Mouse (Mus musculus) embryonic facial prominence, embryonic 15.5 days (tissue): ENCODE results near the gene Sidt1. TPM values are rescaled to one million over a fixed set of nuclear protein-coding genes. Genes with fewer than 3 reads are reported as not detected.

Experiments used
- ATAC-seq: fragments of 200-750 bp; cut with Nextera tagmentation; 2 replicates; pipeline ENCODE4 v1.8.0; 2017; ENCODE audit warnings: low read depth, moderate TSS enrichment; ENCODE audit not compliant: insufficient number of reproducible peaks, low FRiP score, low TSS enrichment
- H3K27ac ChIP-seq: fragments of 300-500 bp; sonication (generic); replicated peaks from 2 replicates; pipeline ENCODE4 v1.5.1; 2015; ENCODE audit warnings: mild to moderate bottlenecking, inconsistent platforms
- H3K27me3 ChIP-seq: fragments of 300-500 bp; sonication (generic); 2 replicates; pipeline ENCODE4 v1.6.1; 2015; ENCODE audit warnings: inconsistent platforms
- H3K36me3 ChIP-seq: fragments of 300-500 bp; sonication (generic); 2 replicates; pipeline ENCODE4 v1.6.1; 2015; ENCODE audit warnings: mild to moderate bottlenecking, inconsistent platforms
- H3K4me1 ChIP-seq: fragments of 300-500 bp; sonication (generic); 2 replicates; pipeline ENCODE4 v1.6.1; 2015; ENCODE audit warnings: inconsistent platforms
- H3K4me2 ChIP-seq: fragments of 300-500 bp; sonication (generic); replicated peaks from 2 replicates; pipeline ENCODE4 v1.6.1; 2015; ENCODE audit warnings: mild to moderate bottlenecking, inconsistent platforms
- H3K4me3 ChIP-seq: fragments of 300-500 bp; sonication (generic); replicated peaks from 2 replicates; pipeline ENCODE4 v1.5.1; 2015; ENCODE audit warnings: mild to moderate bottlenecking, inconsistent platforms
- H3K9ac ChIP-seq: fragments of 300-500 bp; sonication (generic); 2 replicates; pipeline ENCODE4 v1.6.1; 2015; ENCODE audit warnings: inconsistent platforms
- H3K9me3 ChIP-seq: fragments of 300-500 bp; sonication (generic); replicated peaks from 2 replicates; pipeline ENCODE4 v1.6.1; 2016; ENCODE audit warnings: inconsistent platforms
- WGBS: fragments of 180-500 bp; shearing (Covaris S2); methylation state at CpG from one replicate; pipeline ENCODE4 v1.1.7; 2015; 5-methylcytosine and 5-hydroxymethylcytosine counted together
- polyA plus RNA-seq: library from polyadenylated mRNA; unstranded; fragments of >200 nt; fragmentation: Nextera tagmentation; extraction: Ambion mirVana; gene quantifications from 2 replicates; pipeline ENCODE4 v1.2.1, GENCODE M21; 2015

Sidt1 gene
- polyA plus RNA-seq, 1 experiment from 2014 or later = 0.32 TPM

- no peak for ATAC-seq
- 69% methylated on average over 9 of the region's 9 CpGs for WGBS
- H3K9ac ChIP-seq = no peak overlapping the region
- no peak overlapping the region for H3K4me3 ChIP-seq
- H3K36me3 ChIP-seq = no peaks in the 10 kb centered on the region
- no peaks in the 10 kb centered on the region for H3K9me3 ChIP-seq
- H3K27me3 ChIP-seq = no peaks in the 10 kb centered on the region
- no peaks in the 10 kb centered on the region for H3K4me1 ChIP-seq
- no peak overlapping the region for H3K27ac ChIP-seq
- no peak overlapping the region for H3K4me2 ChIP-seq
Measured at GRCm38 (mm10) chr16:44271371-44272038, 61.5 kb downstream of the Sidt1 start.

GRCm38 (mm10) chr16:44270606-44271005 is 62.4 kb downstream of the Sidt1 start:
- H3K27ac ChIP-seq = no peak overlapping the region

GRCm38 (mm10) chr16:44269578-44269977 is 63.4 kb downstream of the Sidt1 start:
- Histone ChIP-seq H3K4me3 (no peak overlapping the region), H3K4me1 (no peaks in the 10 kb centered on the region), H3K4me2 (no peak overlapping the region), H3K9ac (no peak overlapping the region), H3K27ac (no peak overlapping the region), H3K36me3 (no peaks in the 10 kb centered on the region), H3K27me3 (no peaks in the 10 kb centered on the region), H3K9me3 (no peaks in the 10 kb centered on the region)
- WGBS = 65% methylated on average over 6 of the region's 6 CpGs
- ATAC-seq = no peak

More at GRCm38 (mm10) chr16:44270606-44271005, 62.4 kb downstream of the Sidt1 start:
- no peak for ATAC-seq
- no peak overlapping the region for H3K4me3 ChIP-seq
- H3K36me3 ChIP-seq = no peaks in the 10 kb centered on the region
- no peak overlapping the region for H3K4me2 ChIP-seq
- no peak overlapping the region for H3K9ac ChIP-seq
- WGBS = 79% methylated on average over 5 of the region's 5 CpGs
- no peaks in the 10 kb centered on the region for H3K27me3 ChIP-seq
- H3K9me3 ChIP-seq = no peaks in the 10 kb centered on the region
- no peaks in the 10 kb centered on the region for H3K4me1 ChIP-seq

GRCm38 (mm10) chr16:44268541-44269215 is 64.3 kb downstream of the Sidt1 start:
- H3K4me2 ChIP-seq = no peak overlapping the region
- H3K9ac ChIP-seq = no peak overlapping the region
- no peaks in the 10 kb centered on the region for H3K27me3 ChIP-seq
- WGBS = 80% methylated on average over 7 of the region's 7 CpGs
- no peak for ATAC-seq
- H3K27ac ChIP-seq = no peak overlapping the region
- no peaks in the 10 kb centered on the region for H3K4me1 ChIP-seq
- H3K4me3 ChIP-seq = no peak overlapping the region
- no peaks in the 10 kb centered on the region for H3K9me3 ChIP-seq
- H3K36me3 ChIP-seq = no peaks in the 10 kb centered on the region

- ATAC-seq = no peak
- no peaks in the 10 kb centered on the region for H3K36me3 ChIP-seq
- H3K9me3 ChIP-seq = no peaks in the 10 kb centered on the region
- no peaks in the 10 kb centered on the region for H3K27me3 ChIP-seq
- no peak overlapping the region for H3K4me3 ChIP-seq
- H3K9ac ChIP-seq = no peak overlapping the region
- 85% methylated on average over 6 of the region's 6 CpGs for WGBS
- H3K27ac ChIP-seq = no peak overlapping the region
- H3K4me1 ChIP-seq = no peaks in the 10 kb centered on the region
- H3K4me2 ChIP-seq = no peak overlapping the region
Measured at GRCm38 (mm10) chr16:44265562-44265961, 67.4 kb downstream of the Sidt1 start.

- Histone ChIP-seq H3K36me3 (no peaks in the 10 kb centered on the region), H3K27ac (no peak overlapping the region), H3K4me2 (no peak overlapping the region), H3K4me1 (no peaks in the 10 kb centered on the region), H3K9ac (no peak overlapping the region), H3K27me3 (no peaks in the 10 kb centered on the region), H3K4me3 (no peak overlapping the region), H3K9me3 (no peaks in the 10 kb centered on the region)
- 72% methylated on average over 2 of the region's 2 CpGs for WGBS
- no peak for ATAC-seq
Measured at GRCm38 (mm10) chr16:44264916-44265315, 68.1 kb downstream of the Sidt1 start.

- Histone ChIP-seq H3K27ac (no peak overlapping the region), H3K4me2 (no peak overlapping the region), H3K9me3 (no peaks in the 10 kb centered on the region), H3K4me1 (no peaks in the 10 kb centered on the region), H3K36me3 (no peaks in the 10 kb centered on the region), H3K9ac (no peak overlapping the region), H3K4me3 (no peak overlapping the region), H3K27me3 (no peaks in the 10 kb centered on the region)
- 82% methylated on average over 3 of the region's 3 CpGs for WGBS
- no peak for ATAC-seq
Measured at GRCm38 (mm10) chr16:44257476-44257875, 75.5 kb downstream of the Sidt1 start.

- H3K27ac ChIP-seq = no peak overlapping the region
- peak; percentile 70 for ATAC-seq
- 73% methylated on average over 7 of the region's 7 CpGs for WGBS
Measured at GRCm38 (mm10) chr16:44254698-44255097, 78.3 kb downstream of the Sidt1 start.

GRCm38 (mm10) chr16:44253797-44254634 is 79.0 kb downstream of the Sidt1 start:
- no peaks in the 10 kb centered on the region for H3K36me3 ChIP-seq
- H3K4me1 ChIP-seq = no peaks in the 10 kb centered on the region
- H3K9ac ChIP-seq = no peak overlapping the region
- 71% methylated on average over 7 of the region's 7 CpGs for WGBS
- ATAC-seq = no peak
- H3K27ac ChIP-seq = no peak overlapping the region
- no peaks in the 10 kb centered on the region for H3K27me3 ChIP-seq
- H3K4me2 ChIP-seq = no peak overlapping the region
- H3K9me3 ChIP-seq = no peaks in the 10 kb centered on the region
- H3K4me3 ChIP-seq = no peak overlapping the region

More at GRCm38 (mm10) chr16:44254698-44255097, 78.3 kb downstream of the Sidt1 start:
- Histone ChIP-seq H3K27me3 (no peaks in the 10 kb centered on the region), H3K4me1 (no peaks in the 10 kb centered on the region), H3K36me3 (no peaks in the 10 kb centered on the region), H3K4me3 (no peak overlapping the region), H3K9me3 (no peaks in the 10 kb centered on the region), H3K4me2 (no peak overlapping the region), H3K9ac (no peak overlapping the region)

GRCm38 (mm10) chr16:44252735-44253134 is 80.3 kb downstream of the Sidt1 start:
- 94% methylated on average over 3 of the region's 3 CpGs for WGBS
- H3K4me2 ChIP-seq = no peak overlapping the region
- no peak for ATAC-seq

GRCm38 (mm10) chr16:44249985-44250384 is 83.0 kb downstream of the Sidt1 start:
- WGBS = 90% methylated on average over 10 of the region's 10 CpGs
- Histone ChIP-seq H3K27ac (no peak overlapping the region), H3K27me3 (no peaks in the 10 kb centered on the region), H3K9me3 (no peaks in the 10 kb centered on the region), H3K9ac (no peak overlapping the region), H3K4me1 (no peaks in the 10 kb centered on the region), H3K4me2 (no peak overlapping the region), H3K4me3 (no peak overlapping the region), H3K36me3 (no peaks in the 10 kb centered on the region)
- ATAC-seq = no peak

More at GRCm38 (mm10) chr16:44252735-44253134, 80.3 kb downstream of the Sidt1 start:
- no peak overlapping the region for H3K4me3 ChIP-seq
- H3K9me3 ChIP-seq = no peaks in the 10 kb centered on the region
- H3K27ac ChIP-seq = no peak overlapping the region
- H3K4me1 ChIP-seq = no peaks in the 10 kb centered on the region
- no peaks in the 10 kb centered on the region for H3K27me3 ChIP-seq
- no peak overlapping the region for H3K9ac ChIP-seq
- H3K36me3 ChIP-seq = no peaks in the 10 kb centered on the region
